Mouse (Mus musculus) embryonic facial prominence, embryonic 11.5 days (tissue): ENCODE measurements around the gene Bmpr1b. TPM values are rescaled to one million over a fixed set of nuclear protein-coding genes. Genes with fewer than 3 reads are reported as not detected.

Experiments used
- ATAC-seq: fragments of 200-750 bp; cut with Nextera tagmentation; replicated peaks from 2 replicates; pipeline ENCODE4 v1.8.0; 2017; ENCODE audit warnings: low read depth; ENCODE audit not compliant: insufficient number of reproducible peaks, low FRiP score, low TSS enrichment
- DNase-seq: peaks from one replicate; pipeline ENCODE4 v3.0.0-alpha.2; 2015; ENCODE audit warnings: low spot score
- H3K27ac ChIP-seq: fragments of 300-500 bp; sonication (generic); replicated peaks from 2 replicates; pipeline ENCODE4 v1.5.1; 2014; ENCODE audit warnings: mild to moderate bottlenecking, low read depth, low read length, control low read depth
- H3K27me3 ChIP-seq: fragments of 300-500 bp; sonication (generic); 2 replicates; pipeline ENCODE4 v1.6.1; 2014; ENCODE audit warnings: mild to moderate bottlenecking, low read length, moderate library complexity, mixed read lengths; ENCODE audit not compliant: control insufficient read depth, insufficient read depth
- H3K36me3 ChIP-seq: fragments of 300-500 bp; sonication (generic); replicated peaks from 2 replicates; pipeline ENCODE4 v1.6.1; 2014; ENCODE audit warnings: low read depth, mild to moderate bottlenecking, low read length, moderate library complexity, mixed read lengths; ENCODE audit not compliant: control insufficient read depth, insufficient read depth
- H3K4me1 ChIP-seq: fragments of 300-500 bp; sonication (generic); 2 replicates; pipeline ENCODE4 v1.6.1; 2014; ENCODE audit warnings: low read length, mixed read lengths; ENCODE audit not compliant: control insufficient read depth, insufficient read depth
- H3K4me2 ChIP-seq: fragments of 300-500 bp; sonication (generic); 2 replicates; pipeline ENCODE4 v1.6.1; 2014; ENCODE audit warnings: low read depth, mild to moderate bottlenecking, control low read depth, low read length, moderate library complexity
- H3K4me3 ChIP-seq: fragments of 300-500 bp; sonication (generic); 2 replicates; pipeline ENCODE4 v1.5.1; 2014; ENCODE audit warnings: low read depth, low read length, control low read depth
- H3K9ac ChIP-seq: fragments of 300-500 bp; sonication (generic); replicated peaks from 2 replicates; pipeline ENCODE4 v1.6.1; 2014; ENCODE audit warnings: mild to moderate bottlenecking, control low read depth, low read length
- H3K9me3 ChIP-seq: fragments of 300-500 bp; sonication (generic); replicated peaks from 2 replicates; pipeline ENCODE4 v1.6.1; 2016; ENCODE audit warnings: mild to moderate bottlenecking, low read length, inconsistent platforms, mixed read lengths; ENCODE audit not compliant: control insufficient read depth
- WGBS: fragments of 180-500 bp; shearing (Covaris S2); extraction: QIAGEN DNeasy Blood & Tissue Kit; methylation state at CpG from one replicate; pipeline ENCODE4 v1.1.7; 2014; 5-methylcytosine and 5-hydroxymethylcytosine counted together
- polyA plus RNA-seq: library from polyadenylated mRNA; unstranded; fragments of >200 nt; fragmentation: Nextera tagmentation; extraction: Ambion mirVana; gene quantifications from 2 replicates; pipeline ENCODE4 v1.2.1, GENCODE M21; 2014

The Bmpr1b gene
- polyA plus RNA-seq, 1 experiment from 2014 or later, result 11.8 TPM

DNA sequence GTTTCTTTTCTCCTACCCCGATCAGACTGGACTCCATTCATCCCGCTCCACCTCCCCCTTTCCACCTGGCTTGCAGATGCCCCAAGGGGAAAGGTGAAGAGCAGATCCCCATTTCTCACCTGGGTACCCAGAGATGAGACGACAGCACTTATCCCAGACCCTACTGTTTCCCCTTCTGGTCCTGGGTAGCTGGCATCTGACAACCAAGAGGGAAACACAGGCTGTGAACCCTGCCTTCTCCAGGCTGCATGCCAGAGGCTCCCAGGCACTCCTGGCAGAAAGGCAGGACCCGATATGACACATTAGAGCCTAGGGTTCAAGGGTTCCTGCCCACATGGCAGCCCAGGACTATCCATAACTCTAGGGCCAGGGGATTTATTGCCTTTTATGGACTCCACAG, 56.0 kb downstream of the Bmpr1b start:
- Histone ChIP-seq H3K4me1 (no peaks in the 10 kb centered on the region), H3K36me3 (no peaks in the 10 kb centered on the region), H3K4me3 (no peak overlapping the region), H3K9ac (no peak overlapping the region), H3K4me2 (no peak overlapping the region), H3K9me3 (no peaks in the 10 kb centered on the region), H3K27ac (no peak overlapping the region), H3K27me3 (no peaks in the 10 kb centered on the region)
- DNase-seq (no peak), ATAC-seq (no peak)
- 81% methylated on average over 4 of the region's 4 CpGs for WGBS

GRCm38 (mm10) chr3:142106227-142106626, 63.0 kb downstream of the Bmpr1b start:
- no peaks in the 10 kb centered on the region for H3K36me3 ChIP-seq
- DNase-seq (no peak), ATAC-seq (no peak)
- H3K4me1 ChIP-seq, result no peaks in the 10 kb centered on the region
- H3K4me2 ChIP-seq, result no peak overlapping the region
- no peak overlapping the region for H3K9ac ChIP-seq
- no peak overlapping the region for H3K27ac ChIP-seq
- WGBS, result 87% methylated on average over 6 of the region's 6 CpGs
- H3K27me3 ChIP-seq, result no peaks in the 10 kb centered on the region
- no peaks in the 10 kb centered on the region for H3K9me3 ChIP-seq
- no peak overlapping the region for H3K4me3 ChIP-seq

DNA sequence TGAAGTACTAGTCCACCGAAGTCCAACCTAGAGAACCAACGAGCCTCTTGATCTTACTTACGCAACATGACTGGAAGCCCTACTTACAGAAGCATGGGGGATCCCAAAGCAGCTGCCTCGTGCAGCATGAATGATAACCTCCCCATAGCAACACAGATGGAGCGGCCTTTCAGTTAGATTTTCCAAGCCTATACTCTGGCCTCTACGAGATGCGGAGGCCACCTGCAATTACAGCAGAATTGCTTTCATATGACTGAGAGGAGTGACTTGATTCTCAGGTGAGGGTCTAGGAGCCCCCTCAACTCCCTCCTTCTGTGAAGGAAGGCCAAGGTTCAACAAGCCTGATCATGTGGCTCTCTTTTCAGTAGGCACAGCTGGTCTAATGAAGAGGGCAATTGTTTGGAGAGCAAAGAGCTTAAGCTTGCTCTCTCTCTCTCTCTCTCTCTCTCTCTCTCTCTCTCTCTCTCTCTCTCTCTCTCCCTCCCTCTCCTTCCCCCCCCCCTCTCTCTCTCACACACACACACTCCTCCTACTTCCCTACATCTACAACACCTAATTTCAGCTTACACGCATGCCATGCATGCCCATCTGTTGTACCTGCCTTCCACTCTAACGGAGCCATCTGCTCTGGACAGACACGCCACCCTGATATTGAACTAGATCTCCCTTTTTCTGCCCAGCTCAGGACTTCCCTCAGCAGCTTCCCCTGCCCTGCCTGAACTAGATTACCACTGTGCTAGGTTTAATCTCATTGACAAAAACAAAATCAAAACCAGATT, 65.0 kb downstream of the Bmpr1b start:
- DNase-seq, result peak; percentile 63
- no peak overlapping the region for H3K9ac ChIP-seq
- no peak overlapping the region for H3K4me3 ChIP-seq
- H3K4me1 ChIP-seq, result no peaks in the 10 kb centered on the region
- ATAC-seq, result peak; percentile 59
- H3K27ac ChIP-seq, result 0 out of 2 replicates have a peak overlapping the region, but pooled peaks have one; percentile 32
- H3K36me3 ChIP-seq, result no peaks in the 10 kb centered on the region
- H3K27me3 ChIP-seq, result no peaks in the 10 kb centered on the region
- whole genome bisulfite sequencing, result 63% methylated on average over 10 of the region's 10 CpGs
- H3K4me2 ChIP-seq, result no peak overlapping the region
- no peaks in the 10 kb centered on the region for H3K9me3 ChIP-seq

DNA sequence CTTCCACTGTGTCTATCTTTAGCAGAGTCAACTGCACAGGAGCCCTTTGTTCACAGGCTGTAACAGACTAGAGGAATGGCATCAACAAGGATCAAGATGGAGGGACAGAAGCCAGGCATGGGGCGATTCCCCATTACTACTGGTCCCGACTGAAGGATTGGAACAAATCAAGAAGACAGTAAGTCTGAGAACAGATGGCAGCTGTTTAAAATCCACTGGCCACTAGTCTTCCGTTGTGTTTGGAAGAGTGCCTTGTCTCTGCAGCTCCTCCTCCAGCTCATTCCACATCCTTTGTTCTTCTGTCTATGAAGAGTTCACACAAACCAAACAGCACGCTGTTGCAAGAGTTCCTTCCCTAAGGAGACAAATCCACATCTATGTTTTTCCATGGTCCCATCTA, 65.6 kb downstream of the Bmpr1b start:
- no peak for ATAC-seq
- no peak overlapping the region for H3K4me2 ChIP-seq
- H3K27me3 ChIP-seq, result no peaks in the 10 kb centered on the region
- no peaks in the 10 kb centered on the region for H3K4me1 ChIP-seq
- no peak overlapping the region for H3K9ac ChIP-seq
- DNase-seq, result no peak
- H3K36me3 ChIP-seq, result no peaks in the 10 kb centered on the region
- no peak overlapping the region for H3K4me3 ChIP-seq
- H3K9me3 ChIP-seq, result no peaks in the 10 kb centered on the region
- 0 out of 2 replicates have a peak overlapping the region, but pooled peaks have one; percentile 32 for H3K27ac ChIP-seq
- WGBS, result 79% methylated on average over 4 of the region's 4 CpGs

DNA sequence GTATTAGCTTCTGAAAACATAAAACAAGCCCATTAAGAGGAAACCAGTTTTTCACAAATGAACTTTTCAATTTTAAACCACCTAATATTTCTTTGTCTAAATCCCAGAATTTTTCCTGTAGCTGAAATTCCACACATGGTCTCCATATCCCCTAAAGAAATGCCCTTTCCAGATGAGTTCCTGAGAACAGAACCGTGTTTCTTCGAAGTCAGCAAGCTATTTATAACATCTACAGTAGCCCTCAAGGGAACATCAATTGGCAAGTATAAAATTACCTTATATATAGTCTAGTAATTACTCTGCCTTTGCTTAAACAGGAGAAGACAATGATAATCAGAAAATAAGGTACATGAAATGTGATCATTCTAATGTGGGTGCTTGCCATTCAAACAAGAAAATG, 70.1 kb downstream of the Bmpr1b start:
- DNase-seq (peak; percentile 69), ATAC-seq (no peak)
- no peak overlapping the region for H3K4me3 ChIP-seq
- H3K36me3 ChIP-seq, result no peaks in the 10 kb centered on the region
- H3K4me1 ChIP-seq, result no peaks in the 10 kb centered on the region
- no peaks in the 10 kb centered on the region for H3K27me3 ChIP-seq
- no peaks in the 10 kb centered on the region for H3K9me3 ChIP-seq
- 23% methylated on average over 2 of the region's 2 CpGs for WGBS
- H3K4me2 ChIP-seq, result no peak overlapping the region
- no peak overlapping the region for H3K9ac ChIP-seq
- no peak overlapping the region for H3K27ac ChIP-seq

DNA sequence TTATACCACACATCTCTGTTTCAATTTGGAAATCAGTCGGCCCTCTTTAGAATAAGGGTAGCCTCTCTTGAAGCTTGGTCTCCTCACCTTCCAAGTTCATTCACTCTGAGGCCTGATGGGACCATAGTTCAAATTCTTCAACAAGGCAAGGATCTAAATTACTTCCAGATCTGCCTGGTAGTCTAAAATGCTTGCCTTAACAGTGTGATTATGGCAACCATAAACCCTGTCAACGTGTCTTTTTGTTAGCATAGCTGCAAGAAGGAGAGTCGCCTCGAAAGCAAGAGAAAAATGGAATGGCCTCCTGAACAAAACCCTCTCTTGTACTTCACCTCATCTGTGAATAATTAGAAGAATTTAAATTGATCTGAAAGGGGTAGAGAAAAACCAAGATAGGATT, 75.2 kb downstream of the Bmpr1b start:
- no peak overlapping the region for H3K4me3 ChIP-seq
- H3K27ac ChIP-seq, result no peak overlapping the region
- 33% methylated on average over 4 of the region's 4 CpGs for WGBS
- DNase-seq (peak; percentile 66), ATAC-seq (0 out of 2 replicates have a peak, but pooled peaks have one; percentile 34)
- H3K4me1 ChIP-seq, result no peaks in the 10 kb centered on the region; the same call in 1 of the 2 replicates
- H3K9ac ChIP-seq, result no peak overlapping the region
- no peaks in the 10 kb centered on the region for H3K9me3 ChIP-seq
- H3K36me3 ChIP-seq, result no peaks in the 10 kb centered on the region
- H3K27me3 ChIP-seq, result no peaks in the 10 kb centered on the region
- no peak overlapping the region for H3K4me2 ChIP-seq

GRCm38 (mm10) chr3:142089684-142090083, 79.5 kb downstream of the Bmpr1b start:
- no peak overlapping the region for H3K4me3 ChIP-seq
- no peak overlapping the region for H3K4me2 ChIP-seq
- DNase-seq (no peak), ATAC-seq (no peak)
- no peaks in the 10 kb centered on the region for H3K9me3 ChIP-seq
- H3K27me3 ChIP-seq, result no peaks in the 10 kb centered on the region
- H3K9ac ChIP-seq, result no peak overlapping the region
- no peaks in the 10 kb centered on the region; the same call in 1 of the 2 replicates for H3K4me1 ChIP-seq
- H3K27ac ChIP-seq, result no peak overlapping the region
- no peaks in the 10 kb centered on the region for H3K36me3 ChIP-seq
- WGBS, result 86% methylated on average over 4 of the region's 4 CpGs

GRCm38 (mm10) chr3:142085938-142086337, 83.3 kb downstream of the Bmpr1b start:
- H3K27me3 ChIP-seq, result no peaks in the 10 kb centered on the region
- H3K27ac ChIP-seq, result no peak overlapping the region

More at GRCm38 (mm10) chr3:142085938-142086337, 83.3 kb downstream of the Bmpr1b start:
- DNase-seq (no peak), ATAC-seq (no peak)
- 44% methylated on average over 3 of the region's 3 CpGs for WGBS
- H3K36me3 ChIP-seq, result no peaks in the 10 kb centered on the region
- no peak overlapping the region for H3K4me2 ChIP-seq
- no peaks in the 10 kb centered on the region; the same call in 1 of the 2 replicates for H3K4me1 ChIP-seq
- H3K9me3 ChIP-seq, result no peaks in the 10 kb centered on the region
- no peak overlapping the region for H3K4me3 ChIP-seq
- H3K9ac ChIP-seq, result no peak overlapping the region
